Mouse (Mus musculus): ENCODE measurements around the gene Gm27027.

GRCm38 (mm10) chr2:93927701-93928437, 68.3 kb downstream of the Gm27027 start:
- TF ChIP-seq CTCF (IDR thresholded peaks at IDR 0.05; ENCODE audit: low read depth) (no peak), EP300 (optimal IDR thresholded peaks at IDR 0.05) (no peak)

Measured in stomach, postnatal 0 days (tissue).